Comparison of ENCODE assay signal across 8 mouse cellular contexts in genomic region chr17:15830171-15830765, GRCm38 (mm10). TPM values are rescaled to one million over a fixed set of nuclear protein-coding genes. Genes with fewer than 3 reads are reported as not detected.
DNase-seq lines count a peak whose midpoint lies in the region; ATAC-seq and TF ChIP-seq lines count a peak whose summit lies in the region.

No protein-coding gene starts in this region.

- DNase-seq in left cerebral cortex, adult 2 months (ENCODE audit: extremely low spot score in 1 of 2, low spot score in 2 of 2): no peak
- DNase-seq in left cerebral cortex, postnatal 10 days (ENCODE audit: extremely low spot score in 1 of 2, low spot score in 2 of 2): no peak
- DNase-seq in embryonic facial prominence, embryonic 14.5 days (ENCODE audit: low spot score): peak; percentile 57
- DNase-seq in liver, embryonic 13.5 days: no peak
- DNase-seq in left cerebral cortex, adult 8-10 months (ENCODE audit: low spot score in 2 of 2): no peak

- TF ChIP-seq CTCF in left cerebral cortex, adult 2 months (IDR thresholded peaks at IDR 0.05): no peak

- peaks cover 7% of the 10 kb centered on the region; the same call in 1 of the 2 replicates for H3K4me1 ChIP-seq in embryonic facial prominence, embryonic 14.5 days (ENCODE audit: control insufficient read depth, insufficient read depth, low read length)
- H3K4me1 ChIP-seq in hindbrain, embryonic 13.5 days (replicated peaks): peaks cover 13% of the 10 kb centered on the region
- peaks cover 13% of the 10 kb centered on the region for H3K4me1 ChIP-seq in liver, embryonic 13.5 days (replicated peaks)
- H3K4me1 ChIP-seq in stomach, embryonic 16.5 days (ENCODE audit: control insufficient read depth, insufficient read depth, low read length): 0 out of 2 replicates have a peak, but pooled peaks cover 2% of the 10 kb centered on the region

- H3K27me3 ChIP-seq in embryonic facial prominence, embryonic 14.5 days (replicated peaks; ENCODE audit: control insufficient read depth, insufficient read depth, low read length): peaks cover 13% of the 10 kb centered on the region; the same call in 1 of the 2 replicates
- H3K27me3 ChIP-seq in hindbrain, embryonic 13.5 days: no peaks in the 10 kb centered on the region
- peaks cover 76% of the 10 kb centered on the region for H3K27me3 ChIP-seq in liver, embryonic 13.5 days
- no peaks in the 10 kb centered on the region for H3K27me3 ChIP-seq in stomach, embryonic 16.5 days (ENCODE audit: control insufficient read depth, insufficient read depth, low read length)

- ATAC-seq in embryonic facial prominence, embryonic 14.5 days (ENCODE audit: low read depth): peak; percentile 5; the same call in 1 of the 2 replicates
- ATAC-seq in hindbrain, embryonic 13.5 days (ENCODE audit: low FRiP score): peak; percentile 0; the same call in 1 of the 2 replicates
- no peak for ATAC-seq in liver, embryonic 13.5 days (ENCODE audit: low read depth)
- ATAC-seq in stomach, embryonic 16.5 days (ENCODE audit: insufficient read depth, low FRiP score): no peak
- no peak for ATAC-seq in monocyte, adult 5-6 weeks (replicated peaks; ENCODE audit: insufficient number of reproducible peaks, low FRiP score, low TSS enrichment, poor library complexity, severe bottlenecking)

- under 1% methylated on average over 20 of the region's 34 CpGs for WGBS in embryonic facial prominence, embryonic 14.5 days
- under 1% methylated on average over 34 of the region's 34 CpGs for WGBS in hindbrain, embryonic 13.5 days
- under 1% methylated on average over 34 of the region's 34 CpGs for WGBS in liver, embryonic 13.5 days (ENCODE audit: insufficient replicate concordance)
- under 1% methylated on average over 34 of the region's 34 CpGs for WGBS in stomach, embryonic 16.5 days

- H3K4me2 ChIP-seq in embryonic facial prominence, embryonic 14.5 days (ENCODE audit: low read depth, low read length): peak overlapping the region; percentile 90
- H3K4me2 ChIP-seq in hindbrain, embryonic 13.5 days: peak overlapping the region; percentile 71
- peak overlapping the region; percentile 64 for H3K4me2 ChIP-seq in liver, embryonic 13.5 days
- H3K4me2 ChIP-seq in stomach, embryonic 16.5 days (ENCODE audit: low read depth, low read length): peak overlapping the region; percentile 91

- intact Hi-C loops in left cerebral cortex, adult 2 months (cut with DNase I): no loop called here
- intact Hi-C loops in left cerebral cortex, postnatal 10 days (cut with DNase I): no loop called here

- peak overlapping the region; percentile 74 for H3K9ac ChIP-seq in embryonic facial prominence, embryonic 14.5 days (ENCODE audit: low read depth, low read length)
- H3K9ac ChIP-seq in hindbrain, embryonic 13.5 days: peak overlapping the region; percentile 93
- peak overlapping the region; percentile 22; the same call in 1 of the 2 replicates for H3K9ac ChIP-seq in liver, embryonic 13.5 days
- peak overlapping the region; percentile 83 for H3K9ac ChIP-seq in stomach, embryonic 16.5 days (ENCODE audit: low read length)

- no peaks in the 10 kb centered on the region for H3K36me3 ChIP-seq in embryonic facial prominence, embryonic 14.5 days (ENCODE audit: control insufficient read depth, insufficient read depth, low read length)
- no peaks in the 10 kb centered on the region for H3K36me3 ChIP-seq in hindbrain, embryonic 13.5 days
- H3K36me3 ChIP-seq in liver, embryonic 13.5 days: no peaks in the 10 kb centered on the region
- no peaks in the 10 kb centered on the region for H3K36me3 ChIP-seq in stomach, embryonic 16.5 days (ENCODE audit: control insufficient read depth, insufficient read depth, low read length)

- no peak overlapping the region; the same call in 1 of the 2 replicates for H3K27ac ChIP-seq in left cerebral cortex, adult 2 months
- peak overlapping the region; percentile 81 for H3K27ac ChIP-seq in embryonic facial prominence, embryonic 14.5 days (replicated peaks; ENCODE audit: low read depth, low read length)
- H3K27ac ChIP-seq in hindbrain, embryonic 13.5 days: peak overlapping the region; percentile 98
- no peak overlapping the region for H3K27ac ChIP-seq in liver, embryonic 13.5 days
- H3K27ac ChIP-seq in stomach, embryonic 16.5 days (ENCODE audit: low read length): peak overlapping the region; percentile 94

- H3K4me3 ChIP-seq in left cerebral cortex, adult 2 months: peak overlapping the region; percentile 56
- peak overlapping the region; percentile 58 for H3K4me3 ChIP-seq in embryonic facial prominence, embryonic 14.5 days (ENCODE audit: low read depth, low read length)
- H3K4me3 ChIP-seq in hindbrain, embryonic 13.5 days: peak overlapping the region; percentile 80
- peak overlapping the region; percentile 49 for H3K4me3 ChIP-seq in liver, embryonic 13.5 days (replicated peaks)
- H3K4me3 ChIP-seq in stomach, embryonic 16.5 days (replicated peaks; ENCODE audit: low read length): peak overlapping the region; percentile 75

- H3K9me3 ChIP-seq in embryonic facial prominence, embryonic 14.5 days (ENCODE audit: control insufficient read depth, low read length): no peaks in the 10 kb centered on the region
- no peaks in the 10 kb centered on the region for H3K9me3 ChIP-seq in hindbrain, embryonic 13.5 days
- no peaks in the 10 kb centered on the region for H3K9me3 ChIP-seq in liver, embryonic 13.5 days (replicated peaks)
- H3K9me3 ChIP-seq in stomach, embryonic 16.5 days (replicated peaks; ENCODE audit: control insufficient read depth, low read length): no peaks in the 10 kb centered on the region

RNA-seq across cellular contexts. Expression of gene Rgmb, which starts 0.6 kb away (rescaled TPM):
- total RNA-seq in left cerebral cortex, adult 2 months (2021): 10 to 100 TPM; 71.0 to 75.1 TPM
- 10 to 100 TPM; 68.6 to 77.6 TPM for total RNA-seq in left cerebral cortex, postnatal 10 days (2021)
- 38.5 and 45.2 TPM in 2 replicates for polyA plus RNA-seq in embryonic facial prominence, embryonic 14.5 days (2014; fragmentation: Nextera tagmentation; extraction: Ambion mirVana)
- 86.6 and 97.1 TPM in 2 replicates for polyA plus RNA-seq in hindbrain, embryonic 13.5 days (2015; fragmentation: Nextera tagmentation; extraction: Ambion mirVana)
- polyA plus RNA-seq in liver, embryonic 13.5 days (2015; fragmentation: Nextera tagmentation; extraction: Ambion mirVana): 0.74 and 1.4 TPM in 2 replicates
- polyA plus RNA-seq in stomach, embryonic 16.5 days (2015; fragmentation: Nextera tagmentation; extraction: Ambion mirVana): 30.3 and 36.6 TPM in 2 replicates
- 10 to 100 TPM; 52.7 to 71.1 (median 66.7) TPM for total RNA-seq in left cerebral cortex, adult 8-10 months (2022)
- total RNA-seq in monocyte, adult 5-6 weeks (2017): 2.4 to 4.4 TPM (median 3.0 TPM) in 3 replicates

Comparison
In these comparisons a context has a peak if more than half of its experiments do, and no peak if none do; other contexts are left out.
1. H3K27ac ChIP-seq: peak in embryonic facial prominence, embryonic 14.5 days (single experiment), hindbrain, embryonic 13.5 days (single experiment) and stomach, embryonic 16.5 days (single experiment); none in left cerebral cortex, adult 2 months (single experiment) and liver, embryonic 13.5 days (single experiment).
2. ATAC-seq: peak in embryonic facial prominence, embryonic 14.5 days (single experiment) and hindbrain, embryonic 13.5 days (single experiment); none in liver, embryonic 13.5 days (single experiment), stomach, embryonic 16.5 days (single experiment) and monocyte, adult 5-6 weeks (single experiment).
3. H3K9ac ChIP-seq: peak in every context shown above with its lines; median percentile 93 in hindbrain, embryonic 13.5 days; 83 in stomach, embryonic 16.5 days; 74 in embryonic facial prominence, embryonic 14.5 days; 22 in liver, embryonic 13.5 days.
4. Peak in every context shown above with its lines, with median percentiles within 50 percentile points of each other: H3K4me3 ChIP-seq and H3K4me2 ChIP-seq.